Mouse (Mus musculus): ENCODE measurements around the gene Mtf1.
A peak's percentile ranks its signal among the peaks of the same experiment; 100 is the strongest.

Mtf1 gene

GRCm38 (mm10) chr4:124801552-124802308 lies at the start of gene Mtf1:
TSS of gene Mtf1 (plus strand) at chr4:124802104.
- peak; percentile 90 for DNase-seq

GRCm38 (mm10) chr4:124752281-124753199 lies 49.4 kb upstream of the Mtf1 start:
- DNase-seq, result peak; percentile 70

GRCm38 (mm10) chr4:124755526-124755925 lies 46.4 kb upstream of the Mtf1 start:
- no peak for DNase-seq

GRCm38 (mm10) chr4:124759305-124759811 lies 42.5 kb upstream of the Mtf1 start:
- DNase-seq, result no peak

- no peak for DNase-seq
Measured at GRCm38 (mm10) chr4:124761201-124761600, 40.7 kb upstream of the Mtf1 start.

GRCm38 (mm10) chr4:124762858-124763452 lies 38.9 kb upstream of the Mtf1 start:
- DNase-seq, result no peak

GRCm38 (mm10) chr4:124765802-124766565 lies 35.9 kb upstream of the Mtf1 start:
- no peak for DNase-seq

GRCm38 (mm10) chr4:124766566-124766940 lies 35.4 kb upstream of the Mtf1 start:
- DNase-seq, result no peak

GRCm38 (mm10) chr4:124768963-124769591 lies 32.8 kb upstream of the Mtf1 start:
- no peak for DNase-seq

GRCm38 (mm10) chr4:124770624-124771023 lies 31.3 kb upstream of the Mtf1 start:
- no peak for DNase-seq

- DNase-seq, result no peak
Measured at GRCm38 (mm10) chr4:124772125-124772524, 29.8 kb upstream of the Mtf1 start.

- DNase-seq, result no peak
Measured at GRCm38 (mm10) chr4:124773449-124773848, 28.5 kb upstream of the Mtf1 start.

GRCm38 (mm10) chr4:124773995-124774394 lies 27.9 kb upstream of the Mtf1 start:
- no peak for DNase-seq

- DNase-seq, result no peak
Measured at GRCm38 (mm10) chr4:124774429-124774828, 27.5 kb upstream of the Mtf1 start.

GRCm38 (mm10) chr4:124781361-124781760 lies 20.5 kb upstream of the Mtf1 start:
- DNase-seq, result no peak

- no peak for DNase-seq
Measured at GRCm38 (mm10) chr4:124782395-124782794, 19.5 kb upstream of the Mtf1 start.

GRCm38 (mm10) chr4:124783937-124784336 lies 18.0 kb upstream of the Mtf1 start:
- no peak for DNase-seq

GRCm38 (mm10) chr4:124790013-124790412 lies 11.9 kb upstream of the Mtf1 start:
- no peak for DNase-seq

GRCm38 (mm10) chr4:124792114-124792513 lies 9.8 kb upstream of the Mtf1 start:
- no peak for DNase-seq

GRCm38 (mm10) chr4:124796141-124796540 lies 5.8 kb upstream of the Mtf1 start:
- no peak for DNase-seq

- DNase-seq, result no peak
Measured at GRCm38 (mm10) chr4:124796913-124797312, 5.0 kb upstream of the Mtf1 start.

Measured in thymus, postnatal 14 days (tissue).